Mouse (Mus musculus): ENCODE measurements around the gene Psmd8.
A peak's percentile ranks its signal among the peaks of the same experiment; 100 is the strongest.
"Not testable (repeated sequence)": the region's sequence is repeated elsewhere in the genome, so short reads cannot be mapped to it uniquely, and the experiment has no call there.

The Psmd8 gene

GRCm38 (mm10) chr7:29170066-29170754, 10.3 kb downstream of the Psmd8 start, which contains the start of the genes Ggn and Spred3:
Gene Ggn, plus strand, starts transcription at chr7:29170210.
Gene Spred3, minus strand, starts transcription at chr7:29170411.
- peak; percentile 88 for DNase-seq

GRCm38 (mm10) chr7:29169231-29170065, 11.1 kb downstream of the Psmd8 start:
- peak; percentile 74 for DNase-seq

DNA sequence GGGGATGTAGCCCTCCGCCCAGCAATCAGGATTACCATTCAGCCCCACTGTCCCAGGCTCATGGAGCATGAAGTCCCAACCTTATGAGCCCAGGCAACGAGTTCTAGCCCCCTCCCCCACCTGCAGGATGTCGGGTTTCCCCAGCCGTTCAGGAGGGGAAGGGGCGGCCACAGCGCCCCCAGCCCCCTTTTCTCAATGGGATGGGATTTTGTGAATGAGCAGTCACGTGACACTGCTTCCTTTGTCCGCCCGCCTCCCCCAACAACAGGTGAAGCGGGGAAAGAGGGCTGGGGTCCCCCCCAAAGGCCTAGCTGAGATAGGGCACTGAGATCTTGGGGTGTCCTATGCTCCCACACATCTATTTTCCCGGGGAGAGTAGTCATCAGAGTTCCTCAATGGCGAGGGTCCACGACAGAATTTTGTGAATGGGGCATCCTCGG, 11.7 kb downstream of the Psmd8 start:
- no peak for DNase-seq

DNA sequence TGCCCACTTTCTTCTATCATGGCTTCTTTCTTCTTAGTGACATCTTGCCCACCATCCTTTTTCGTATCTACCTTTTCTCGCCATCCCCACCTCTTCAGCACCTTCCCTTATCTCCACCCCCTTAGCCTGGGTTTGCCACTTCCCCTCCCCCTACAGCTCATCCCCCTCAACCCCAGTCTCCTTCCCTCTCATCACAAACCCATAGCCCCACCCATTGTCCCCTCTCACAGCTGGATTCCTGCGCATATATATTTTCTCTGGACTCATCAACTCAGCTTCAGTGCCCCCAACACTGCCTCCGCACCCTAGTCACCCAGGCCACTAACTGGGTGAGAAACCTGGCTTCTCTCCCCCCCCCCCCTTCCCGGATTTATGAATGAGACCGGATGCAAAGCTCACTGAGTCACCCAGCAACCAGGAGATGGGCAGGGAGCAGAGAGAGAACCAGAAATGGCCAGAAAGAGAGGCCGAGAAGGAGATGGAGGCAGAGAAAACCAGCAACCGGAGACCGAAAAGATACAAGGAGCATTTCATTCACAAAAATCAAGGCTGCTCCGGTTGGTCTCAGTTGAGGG, 12.3 kb downstream of the Psmd8 start:
- no peak for DNase-seq

DNA sequence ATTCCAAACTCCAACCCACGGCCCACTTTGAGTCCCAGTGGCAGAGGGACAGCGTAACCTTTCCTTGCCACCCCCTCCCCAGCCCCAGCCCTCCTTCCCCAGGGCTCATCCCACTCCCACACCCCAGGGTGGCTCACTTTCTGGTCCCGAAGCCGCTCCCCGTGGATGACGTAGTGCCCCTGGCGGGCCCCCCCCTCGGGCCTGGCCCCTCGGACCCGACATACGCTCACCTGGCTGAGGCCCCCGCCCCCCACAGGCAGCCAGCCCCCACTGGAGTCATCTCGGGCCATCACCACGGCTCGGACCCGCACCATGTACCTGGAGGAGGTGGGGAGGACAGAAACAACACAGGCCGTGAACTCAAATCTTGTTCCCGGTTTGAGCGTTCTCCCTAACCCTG, 12.8 kb downstream of the Psmd8 start:
- no peak for DNase-seq

GRCm38 (mm10) chr7:29162750-29163525, 17.6 kb downstream of the Psmd8 start:
- peak; percentile 81 for DNase-seq

- DNase-seq: no peak
Observed at GRCm38 (mm10) chr7:29162294-29162693, 18.2 kb downstream of the Psmd8 start.

DNA sequence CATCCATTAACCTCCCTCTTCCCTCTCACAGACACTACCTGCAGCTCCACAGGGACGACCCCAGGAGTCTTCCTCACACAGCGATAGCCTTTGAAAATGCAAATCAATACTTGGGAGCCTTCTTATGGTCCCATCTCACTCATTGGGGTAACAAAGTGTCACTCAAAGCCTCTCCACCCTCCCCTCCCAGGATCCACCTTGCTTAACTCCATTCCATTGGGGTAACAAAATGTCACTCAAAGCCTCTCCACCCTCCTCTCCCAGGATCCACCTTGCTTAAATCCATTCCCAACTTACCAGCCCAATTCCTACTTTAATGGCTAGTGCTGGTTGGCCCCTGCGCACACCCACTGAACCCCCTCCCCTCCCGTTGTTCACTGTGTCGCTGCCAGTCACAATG, 22.2 kb downstream of the Psmd8 start:
- no peak for DNase-seq

GRCm38 (mm10) chr7:29155838-29156782, 24.4 kb downstream of the Psmd8 start, which contains the start of gene Fam98c:
Gene Fam98c, minus strand, starts transcription at chr7:29156234.
- peak; percentile 88 for DNase-seq

GRCm38 (mm10) chr7:29155196-29155837, 25.2 kb downstream of the Psmd8 start:
- DNase-seq: peak; percentile 87

- no peak for DNase-seq
Observed at GRCm38 (mm10) chr7:29154018-29154720, 26.3 kb downstream of the Psmd8 start.

GRCm38 (mm10) chr7:29151486-29151885, 29.0 kb downstream of the Psmd8 start:
- no peak for DNase-seq

GRCm38 (mm10) chr7:29148771-29149170, 31.7 kb downstream of the Psmd8 start:
- DNase-seq: peak; percentile 58

DNA sequence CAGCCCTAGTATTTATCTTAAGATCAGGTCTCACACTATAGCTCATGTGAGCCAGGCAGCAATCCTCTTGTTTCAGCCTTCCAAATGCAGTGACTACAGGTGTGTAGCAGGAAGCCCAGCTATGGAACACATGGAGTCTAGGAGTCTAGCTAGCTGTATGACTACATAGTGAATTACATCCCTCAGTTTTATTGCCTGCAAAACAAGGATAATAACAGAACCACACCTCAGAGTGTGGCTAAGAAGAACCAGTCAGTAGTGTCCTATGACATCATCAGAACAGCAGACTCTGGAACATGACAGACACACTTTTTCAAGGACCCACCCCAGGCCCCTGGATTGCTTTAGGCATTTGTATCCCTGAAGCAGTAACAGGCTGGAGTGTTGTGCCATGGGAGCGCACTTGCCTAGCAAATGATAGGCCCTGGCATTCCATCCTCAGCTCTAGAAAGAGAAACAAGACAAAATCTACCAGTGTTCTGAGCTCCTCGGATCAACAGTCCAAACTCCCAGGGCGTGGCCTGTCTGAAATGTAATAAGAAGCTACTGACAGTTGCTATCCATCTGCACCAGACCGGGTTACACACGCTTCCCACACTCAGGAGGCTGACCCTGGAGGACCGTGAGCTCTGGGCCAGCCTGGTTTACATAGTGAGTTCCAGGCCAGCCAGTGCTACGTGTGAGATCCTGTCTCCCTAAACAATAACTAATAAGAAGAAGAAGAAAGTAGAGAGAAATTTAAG, 33.7 kb downstream of the Psmd8 start:
- DNase-seq: no peak

DNA sequence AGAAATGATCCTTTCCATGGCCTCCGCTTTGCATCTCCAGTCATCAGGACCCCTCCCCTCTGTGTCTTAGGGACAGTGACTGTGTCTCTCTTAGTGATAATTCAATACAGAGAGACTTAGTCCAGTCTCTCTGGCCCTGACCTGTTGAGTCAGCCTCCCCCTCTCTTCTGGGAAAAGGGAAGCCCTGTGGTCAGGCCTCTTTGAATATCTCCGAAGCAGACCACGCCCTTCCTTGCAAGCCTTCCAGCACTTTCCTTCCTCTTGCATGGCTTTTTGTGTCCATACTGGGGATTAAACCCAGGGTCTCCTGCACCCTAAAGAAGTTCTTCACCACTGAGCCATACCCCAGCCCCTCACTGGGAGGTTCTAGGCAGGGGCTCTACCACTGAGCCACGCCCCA, 36.5 kb downstream of the Psmd8 start:
- no peak for DNase-seq

DNA sequence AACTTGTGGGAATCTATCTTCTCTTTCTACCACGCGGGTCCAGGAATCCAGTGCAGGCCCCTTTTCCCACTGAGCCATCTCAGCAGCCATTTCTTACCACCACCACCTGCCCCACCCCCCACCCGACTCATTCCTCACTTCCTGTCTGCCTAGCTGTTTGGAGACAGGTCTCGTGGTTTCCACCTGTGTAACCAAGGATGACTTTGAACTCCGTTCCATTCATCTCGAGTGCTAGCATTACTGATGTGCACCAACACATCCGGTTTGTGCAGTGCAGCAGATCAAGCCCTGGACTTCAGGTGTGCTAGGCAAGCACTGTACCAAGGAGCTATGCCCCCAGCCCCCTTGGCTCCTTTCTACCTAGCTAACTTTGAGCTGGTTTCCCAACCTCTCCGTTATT, 39.1 kb downstream of the Psmd8 start:
- no peak for DNase-seq

DNA sequence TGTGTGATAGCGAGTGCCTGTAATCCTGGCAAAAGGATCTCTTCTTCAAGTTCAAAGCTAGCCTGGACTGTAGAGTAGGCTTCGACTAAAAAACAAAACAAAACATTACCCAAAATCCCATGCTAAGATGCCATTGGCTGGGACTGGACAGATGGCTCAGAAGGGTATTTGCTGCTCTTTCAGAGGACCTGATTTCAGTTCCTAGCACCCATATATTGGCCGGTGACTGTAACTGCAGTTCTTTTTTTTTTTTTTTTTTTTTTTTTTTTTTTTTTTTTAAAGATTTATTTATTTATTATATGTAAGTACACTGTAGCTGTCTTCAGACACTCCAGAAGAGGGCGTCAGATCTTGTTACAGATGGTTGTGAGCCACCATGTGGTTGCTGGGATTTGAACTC, 41.3 kb downstream of the Psmd8 start:
- not testable (repeated sequence) for DNase-seq

DNA sequence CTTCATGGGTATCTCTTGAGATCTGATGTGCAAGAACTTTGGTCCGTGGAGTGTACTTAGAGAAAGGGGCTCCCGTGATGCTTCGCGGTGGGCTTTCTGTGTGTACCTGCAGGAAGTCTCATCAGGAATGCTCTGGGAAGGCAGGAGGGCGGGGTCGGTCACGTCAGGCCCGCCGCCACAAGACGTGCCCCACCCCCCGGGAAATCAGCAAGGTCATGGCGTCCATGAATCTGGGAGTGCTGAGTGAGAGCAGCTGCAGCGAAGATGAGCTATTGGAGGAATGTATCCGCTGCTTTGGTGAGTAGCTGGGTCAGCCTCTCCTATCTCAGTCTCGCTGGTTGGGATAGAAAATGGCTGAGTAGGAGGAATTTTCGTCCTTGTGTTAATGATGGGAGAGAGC, 43.1 kb downstream of the Psmd8 start:
- DNase-seq: no peak

- no peak for DNase-seq
Observed at GRCm38 (mm10) chr7:29134693-29135386, 45.7 kb downstream of the Psmd8 start, which contains the start of gene Rasgrp4. Gene Rasgrp4, plus strand, starts transcription at chr7:29134851.

Data from kidney, adult 11 months (tissue).